Mouse (Mus musculus) c-Kit-positive CD71-positive TER-119-negative erythroid progenitor cells, embryonic 14.5 days (primary cell): ENCODE measurements around the gene Sdcbp2.

Source experiments
- DNase-seq: peaks from one replicate; pipeline ENCODE4 v3.0.0-alpha.2; 2013; ENCODE audit warnings: low read depth

The Sdcbp2 gene

GRCm38 (mm10) chr2:151631406-151632158 is 59.2 kb downstream of the Sdcbp2 start:
- DNase-seq, result no peak

GRCm38 (mm10) chr2:151632159-151632814 is 59.9 kb downstream of the Sdcbp2 start, which contains the start of gene Snph:
TSS of gene Snph (minus strand) at chr2:151632593.
- DNase-seq, result no peak

- no peak for DNase-seq
Observed at GRCm38 (mm10) chr2:151632982-151633381, 60.6 kb downstream of the Sdcbp2 start.

- DNase-seq, result no peak
Observed at GRCm38 (mm10) chr2:151634903-151635302, 62.5 kb downstream of the Sdcbp2 start.

- no peak for DNase-seq
Observed at GRCm38 (mm10) chr2:151635362-151636014, 63.1 kb downstream of the Sdcbp2 start.

GRCm38 (mm10) chr2:151636015-151636402 is 63.6 kb downstream of the Sdcbp2 start:
- no peak for DNase-seq
